Mouse (Mus musculus): ENCODE measurements around the gene Rbm42. TPM values are rescaled to one million over a fixed set of nuclear protein-coding genes. Genes with fewer than 3 reads are reported as not detected.
A peak's percentile ranks its signal among the peaks of the same experiment; 100 is the strongest.

Gene Rbm42
- polyA plus RNA-seq, 1 experiment = 42.3 TPM

DNA sequence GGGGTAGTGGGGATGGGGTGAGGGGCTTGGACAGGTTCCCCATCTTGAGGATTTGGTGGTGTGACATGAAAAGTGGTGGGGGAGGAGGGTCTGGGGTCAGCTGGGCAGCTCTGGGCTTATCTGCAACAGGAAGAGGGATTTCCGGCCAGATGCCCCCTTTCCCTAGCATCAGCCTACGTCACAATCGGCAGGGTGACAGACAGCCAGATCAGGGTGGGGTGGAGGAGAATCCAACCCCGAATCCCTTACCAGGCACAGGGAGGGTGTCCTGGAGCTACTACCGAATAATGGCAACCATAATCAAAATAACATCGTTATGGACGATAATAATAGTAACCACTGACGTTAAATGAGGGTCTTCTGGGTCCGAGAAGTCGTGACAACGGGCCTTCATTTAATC lies 13.7 kb downstream of the Rbm42 start:
- Histone ChIP-seq H3K9me3 (replicated peaks; ENCODE audit: control insufficient read depth, insufficient read depth, low read length, poor library complexity, severe bottlenecking) (no peaks in the 10 kb centered on the region), H3K4me3 (ENCODE audit: low read depth, low read length) (no peak overlapping the region), H3K9ac (ENCODE audit: low read depth, poor library complexity, severe bottlenecking) (no peak overlapping the region)

DNA sequence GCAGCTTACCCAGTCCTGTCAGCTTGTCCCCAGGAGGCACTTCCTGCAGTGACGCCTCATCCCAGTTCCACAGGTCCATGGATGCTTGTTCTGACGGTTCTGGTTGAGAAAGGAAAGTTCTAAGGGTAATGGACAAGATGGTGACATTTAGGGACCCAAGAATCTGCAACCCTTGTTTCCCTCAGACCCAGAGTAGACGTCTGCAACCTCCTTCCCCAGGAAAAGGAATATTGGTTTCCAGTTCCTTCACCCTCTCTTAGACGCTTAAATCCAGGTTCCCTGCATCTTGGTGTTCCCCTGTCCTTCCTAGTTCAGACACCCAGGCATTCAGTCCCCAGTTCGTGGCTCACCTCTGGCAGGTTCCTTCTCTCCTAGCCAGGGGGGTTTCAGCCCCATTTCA lies 14.4 kb downstream of the Rbm42 start, which contains the start of gene Etv2:
TSS of gene Etv2 (minus strand) at position 101 of the 400 bp plus-strand sequence.
- Histone ChIP-seq H3K4me3 (ENCODE audit: low read depth, low read length) (peak within 1 kb of the TSS; percentile 26), H3K9me3 (replicated peaks; ENCODE audit: control insufficient read depth, insufficient read depth, low read length, poor library complexity, severe bottlenecking) (no peaks in the 10 kb centered on the region), H3K36me3 (ENCODE audit: control insufficient read depth, insufficient read depth, low read length, poor library complexity, severe bottlenecking) (peaks cover under 1% of the 10 kb centered on the region), H3K4me1 (ENCODE audit: control insufficient read depth, insufficient read depth, low read length) (peaks cover 3% of the 10 kb centered on the region), H3K27me3 (ENCODE audit: control insufficient read depth, insufficient read depth, low read length, poor library complexity, severe bottlenecking) (no peaks in the 10 kb centered on the region), H3K9ac (ENCODE audit: low read depth, poor library complexity, severe bottlenecking) (peak within 1 kb of the TSS; percentile 30; the same call in 1 of the 2 replicates), H3K27ac (ENCODE audit: insufficient read depth, low read length) (no peak within 1 kb of the TSS)
- TF ChIP-seq CTCF (IDR thresholded peaks at IDR 0.05; ENCODE audit: low read depth, low read length) = no peak
- no peak for TF ChIP-seq EP300 (IDR thresholded peaks at IDR 0.05; ENCODE audit: insufficient read depth, low read depth, low read length)
- TF ChIP-seq POLR2A (IDR thresholded peaks at IDR 0.05; ENCODE audit: insufficient read depth, low read length) = no peak

More for the DNA sequence above, 13.7 kb downstream of the Rbm42 start:
- H3K27ac ChIP-seq (ENCODE audit: insufficient read depth, low read length) = no peak overlapping the region
- TF ChIP-seq POLR2A (IDR thresholded peaks at IDR 0.05; ENCODE audit: insufficient read depth, low read length) (no peak), EP300 (IDR thresholded peaks at IDR 0.05; ENCODE audit: insufficient read depth, low read depth, low read length) (no peak), CTCF (IDR thresholded peaks at IDR 0.05; ENCODE audit: low read depth, low read length) (no peak)
- H3K36me3 ChIP-seq (ENCODE audit: control insufficient read depth, insufficient read depth, low read length, poor library complexity, severe bottlenecking) = peaks cover 6% of the 10 kb centered on the region
- peaks cover 3% of the 10 kb centered on the region for H3K4me1 ChIP-seq (ENCODE audit: control insufficient read depth, insufficient read depth, low read length)
- H3K27me3 ChIP-seq (ENCODE audit: control insufficient read depth, insufficient read depth, low read length, poor library complexity, severe bottlenecking) = no peaks in the 10 kb centered on the region

DNA sequence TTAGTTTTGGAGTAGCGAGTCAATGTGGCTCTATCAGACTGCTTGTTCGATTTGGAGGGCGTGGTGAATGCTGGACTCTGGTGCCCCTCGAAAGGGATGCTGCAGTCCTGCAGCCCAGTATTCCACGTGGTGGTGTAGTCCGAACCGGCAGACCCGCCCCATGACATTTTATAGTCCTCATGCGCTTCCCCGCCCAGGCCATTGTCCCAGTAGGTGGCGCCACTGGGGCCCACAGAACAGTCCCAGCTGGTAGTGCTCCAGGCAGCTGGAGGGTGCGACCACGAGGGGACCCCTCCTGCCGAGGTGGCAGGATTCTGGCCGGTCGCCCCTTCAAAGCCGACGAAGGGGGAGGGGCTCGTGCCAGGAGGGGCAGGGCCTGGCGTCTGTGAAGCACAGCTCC lies 15.5 kb downstream of the Rbm42 start:
- peak overlapping the region; percentile 26 for H3K4me3 ChIP-seq (ENCODE audit: low read depth, low read length)
- H3K27ac ChIP-seq (ENCODE audit: insufficient read depth, low read length) = no peak overlapping the region
- TF ChIP-seq POLR2A (IDR thresholded peaks at IDR 0.05; ENCODE audit: insufficient read depth, low read length) = no peak
- peak; percentile 82 for TF ChIP-seq CTCF (IDR thresholded peaks at IDR 0.05; ENCODE audit: low read depth, low read length)
- TF ChIP-seq EP300 (IDR thresholded peaks at IDR 0.05; ENCODE audit: insufficient read depth, low read depth, low read length) = no peak
- H3K27me3 ChIP-seq (ENCODE audit: control insufficient read depth, insufficient read depth, low read length, poor library complexity, severe bottlenecking) = no peaks in the 10 kb centered on the region
- H3K36me3 ChIP-seq (ENCODE audit: control insufficient read depth, insufficient read depth, low read length, poor library complexity, severe bottlenecking) = no peaks in the 10 kb centered on the region
- H3K4me1 ChIP-seq (ENCODE audit: control insufficient read depth, insufficient read depth, low read length) = peaks cover 2% of the 10 kb centered on the region
- peak overlapping the region; percentile 30; the same call in 1 of the 2 replicates for H3K9ac ChIP-seq (ENCODE audit: low read depth, poor library complexity, severe bottlenecking)
- H3K9me3 ChIP-seq (replicated peaks; ENCODE audit: control insufficient read depth, insufficient read depth, low read length, poor library complexity, severe bottlenecking) = no peaks in the 10 kb centered on the region

DNA sequence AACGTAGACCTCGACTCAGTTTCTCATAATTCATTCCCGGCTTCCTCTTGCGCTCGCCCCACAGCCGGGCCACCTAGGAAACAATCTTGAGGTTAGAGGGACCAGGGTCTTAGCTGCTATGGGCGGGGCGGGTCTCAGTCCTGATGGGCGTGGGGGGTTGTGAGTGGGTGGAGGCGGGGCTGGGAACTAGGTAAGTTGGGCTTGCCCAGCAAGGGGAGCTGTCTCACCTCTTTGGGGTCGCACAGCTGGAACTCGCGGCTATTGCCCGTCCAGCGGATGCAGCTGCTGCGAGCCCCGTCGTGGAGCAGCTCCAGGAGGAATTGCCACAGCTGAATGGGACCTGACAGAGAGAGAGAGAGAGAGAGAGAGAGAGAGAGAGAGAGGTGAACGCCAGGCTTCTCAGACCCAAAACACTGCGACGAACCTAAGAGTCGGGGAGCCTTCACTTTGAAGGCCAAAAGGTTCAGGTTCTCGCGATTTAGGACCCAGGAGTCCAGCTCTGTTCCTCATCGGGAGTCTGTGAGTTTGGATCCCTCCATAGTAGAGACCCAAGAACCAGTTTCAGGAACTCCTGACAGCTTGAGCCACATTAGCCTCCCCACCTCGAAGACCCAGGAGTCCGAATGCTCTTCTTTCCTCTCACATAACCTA lies 16.2 kb downstream of the Rbm42 start:
- Histone ChIP-seq H3K36me3 (ENCODE audit: control insufficient read depth, insufficient read depth, low read length, poor library complexity, severe bottlenecking) (no peaks in the 10 kb centered on the region), H3K4me3 (ENCODE audit: low read depth, low read length) (peak overlapping the region; percentile 21), H3K9ac (ENCODE audit: low read depth, poor library complexity, severe bottlenecking) (peak overlapping the region; percentile 11; the same call in 1 of the 2 replicates), H3K27me3 (ENCODE audit: control insufficient read depth, insufficient read depth, low read length, poor library complexity, severe bottlenecking) (no peaks in the 10 kb centered on the region), H3K4me1 (ENCODE audit: control insufficient read depth, insufficient read depth, low read length) (peaks cover 1% of the 10 kb centered on the region), H3K27ac (ENCODE audit: insufficient read depth, low read length) (no peak overlapping the region), H3K9me3 (replicated peaks; ENCODE audit: control insufficient read depth, insufficient read depth, low read length, poor library complexity, severe bottlenecking) (no peaks in the 10 kb centered on the region)
- TF ChIP-seq POLR2A (IDR thresholded peaks at IDR 0.05; ENCODE audit: insufficient read depth, low read length) (no peak), CTCF (IDR thresholded peaks at IDR 0.05; ENCODE audit: low read depth, low read length) (no peak)

DNA sequence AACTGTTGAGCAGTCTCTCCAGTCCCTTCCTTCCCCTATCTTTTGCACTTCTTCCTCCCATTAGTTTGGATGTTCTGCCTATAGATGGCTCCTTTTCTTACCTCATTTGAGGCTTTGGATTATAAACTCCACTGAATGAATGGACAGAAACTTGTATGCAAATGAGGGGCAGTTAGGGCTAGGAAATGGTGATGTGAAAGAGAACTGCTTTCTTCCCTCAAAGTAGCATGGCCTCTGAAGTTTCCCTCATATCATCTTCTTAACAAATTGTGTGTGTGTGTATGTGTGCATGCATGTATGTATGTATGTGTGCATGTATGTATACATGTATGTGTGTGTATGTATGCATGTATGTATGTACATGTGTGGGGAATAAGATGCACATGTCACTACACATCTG lies 21.1 kb downstream of the Rbm42 start:
- H3K9me3 ChIP-seq (replicated peaks; ENCODE audit: control insufficient read depth, insufficient read depth, low read length, poor library complexity, severe bottlenecking) = no peaks in the 10 kb centered on the region
- H3K4me3 ChIP-seq (ENCODE audit: low read depth, low read length) = no peak overlapping the region
- TF ChIP-seq EP300 (IDR thresholded peaks at IDR 0.05; ENCODE audit: insufficient read depth, low read depth, low read length) (no peak), POLR2A (IDR thresholded peaks at IDR 0.05; ENCODE audit: insufficient read depth, low read length) (no peak), CTCF (IDR thresholded peaks at IDR 0.05; ENCODE audit: low read depth, low read length) (no peak)
- H3K27ac ChIP-seq (ENCODE audit: insufficient read depth, low read length) = no peak overlapping the region
- no peaks in the 10 kb centered on the region for H3K4me1 ChIP-seq (ENCODE audit: control insufficient read depth, insufficient read depth, low read length)
- H3K9ac ChIP-seq (ENCODE audit: low read depth, poor library complexity, severe bottlenecking) = no peak overlapping the region
- peaks cover 3% of the 10 kb centered on the region; the same call in 1 of the 2 replicates for H3K36me3 ChIP-seq (ENCODE audit: control insufficient read depth, insufficient read depth, low read length, poor library complexity, severe bottlenecking)
- H3K27me3 ChIP-seq (ENCODE audit: control insufficient read depth, insufficient read depth, low read length, poor library complexity, severe bottlenecking) = no peaks in the 10 kb centered on the region

DNA sequence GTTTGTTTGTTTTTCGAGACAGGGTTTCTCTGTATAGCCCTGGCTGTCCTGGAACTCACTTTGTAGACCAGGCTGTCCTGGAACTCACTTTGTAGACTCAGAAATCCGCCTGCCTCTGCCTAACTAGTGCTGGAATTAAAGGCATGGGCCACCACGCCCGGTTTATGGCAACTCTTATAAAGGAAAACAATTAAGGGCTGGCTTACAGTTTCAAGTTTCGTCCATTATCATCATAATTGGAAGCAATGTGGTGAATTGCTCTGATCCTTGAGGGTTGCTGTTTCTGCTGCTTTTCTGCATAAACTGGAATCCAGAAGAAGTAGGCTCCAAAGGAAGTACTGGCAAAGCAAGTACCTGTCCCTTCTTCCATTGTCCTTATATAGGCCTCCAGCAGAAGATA lies 23.5 kb downstream of the Rbm42 start:
- Histone ChIP-seq H3K27me3 (ENCODE audit: control insufficient read depth, insufficient read depth, low read length, poor library complexity, severe bottlenecking) (no peaks in the 10 kb centered on the region), H3K4me3 (ENCODE audit: low read depth, low read length) (no peak overlapping the region), H3K27ac (ENCODE audit: insufficient read depth, low read length) (peak overlapping the region; percentile 67; the same call in 1 of the 2 replicates), H3K4me1 (ENCODE audit: control insufficient read depth, insufficient read depth, low read length) (no peaks in the 10 kb centered on the region), H3K36me3 (ENCODE audit: control insufficient read depth, insufficient read depth, low read length, poor library complexity, severe bottlenecking) (peaks cover 16% of the 10 kb centered on the region), H3K9ac (ENCODE audit: low read depth, poor library complexity, severe bottlenecking) (peak overlapping the region; percentile 81; the same call in 1 of the 2 replicates), H3K9me3 (replicated peaks; ENCODE audit: control insufficient read depth, insufficient read depth, low read length, poor library complexity, severe bottlenecking) (no peaks in the 10 kb centered on the region)
- TF ChIP-seq CTCF (IDR thresholded peaks at IDR 0.05; ENCODE audit: low read depth, low read length) (no peak), EP300 (IDR thresholded peaks at IDR 0.05; ENCODE audit: insufficient read depth, low read depth, low read length) (no peak), POLR2A (IDR thresholded peaks at IDR 0.05; ENCODE audit: insufficient read depth, low read length) (no peak)
